Mouse (Mus musculus) gonadal fat pad, adult 2 months (tissue): ENCODE results near the gene Zfp81. TPM values are rescaled to one million over a fixed set of nuclear protein-coding genes. Genes with fewer than 3 reads are reported as not detected.
"Not testable (repeated sequence)": the region's sequence is repeated elsewhere in the genome, so short reads cannot be mapped to it uniquely, and the experiment has no call there.

Experiments
- DNase-seq: peaks from one replicate; pipeline ENCODE4 v3.0.0-alpha.2; 2012; ENCODE audit warnings: low read depth
- polyA plus RNA-seq: library from polyadenylated mRNA; depleted of rRNA; stranded (reverse); fragments of >200 nt; gene quantifications from 2 replicates; pipeline ENCODE4 v1.2.3, GENCODE M21; 2012; rRNA removed

Gene Zfp81
- 1.4 TPM in 2 replicates for polyA plus RNA-seq

DNA sequence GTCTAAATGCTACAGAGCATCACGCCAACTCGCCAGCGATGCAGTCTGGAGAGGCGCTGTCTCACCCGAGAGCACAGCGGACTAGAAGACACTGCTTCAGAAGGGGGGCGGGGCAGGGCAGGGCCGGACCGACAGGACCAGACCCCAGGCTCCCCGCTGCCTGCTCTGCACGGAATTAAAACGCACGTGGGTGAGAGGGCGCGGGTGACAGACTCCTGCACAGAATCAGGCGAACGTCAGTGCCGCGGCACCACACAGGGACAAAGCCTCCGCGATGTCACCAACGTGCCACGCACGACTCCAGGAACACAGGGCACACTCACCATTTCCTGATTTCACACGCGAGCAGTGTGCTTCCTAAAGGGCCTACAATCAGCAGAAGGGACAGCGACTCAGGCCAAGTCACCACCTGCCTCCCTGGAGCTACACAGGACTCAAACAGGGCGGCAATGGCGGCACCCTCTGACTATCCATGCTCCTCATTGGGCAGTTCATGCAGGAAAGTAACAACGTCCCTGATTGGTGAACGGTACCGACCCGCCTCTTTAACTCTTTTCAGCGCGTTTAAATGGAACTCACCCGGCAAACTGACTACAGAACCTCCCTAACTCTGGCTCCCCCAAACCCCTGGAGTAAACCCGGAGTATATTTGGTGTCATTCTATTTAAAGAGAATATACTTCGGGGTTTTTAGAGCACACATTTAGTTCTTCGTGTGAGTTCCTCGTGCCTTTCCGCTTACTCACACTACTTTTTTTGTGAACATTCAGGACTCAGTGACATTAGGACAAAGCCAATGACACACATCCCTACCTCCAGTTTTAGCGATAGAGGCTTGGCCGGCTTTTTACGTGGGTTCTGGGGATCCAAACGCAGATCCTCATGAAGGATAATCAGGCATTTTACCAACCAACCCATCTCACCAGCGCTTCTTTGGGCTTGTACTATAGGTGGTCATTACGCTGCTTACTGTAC lies at the start of gene Zfp81:
Gene Zfp81, minus strand, starts transcription at position 468 of the 974 bp plus-strand sequence.
- DNase-seq = peak; percentile 41

DNA sequence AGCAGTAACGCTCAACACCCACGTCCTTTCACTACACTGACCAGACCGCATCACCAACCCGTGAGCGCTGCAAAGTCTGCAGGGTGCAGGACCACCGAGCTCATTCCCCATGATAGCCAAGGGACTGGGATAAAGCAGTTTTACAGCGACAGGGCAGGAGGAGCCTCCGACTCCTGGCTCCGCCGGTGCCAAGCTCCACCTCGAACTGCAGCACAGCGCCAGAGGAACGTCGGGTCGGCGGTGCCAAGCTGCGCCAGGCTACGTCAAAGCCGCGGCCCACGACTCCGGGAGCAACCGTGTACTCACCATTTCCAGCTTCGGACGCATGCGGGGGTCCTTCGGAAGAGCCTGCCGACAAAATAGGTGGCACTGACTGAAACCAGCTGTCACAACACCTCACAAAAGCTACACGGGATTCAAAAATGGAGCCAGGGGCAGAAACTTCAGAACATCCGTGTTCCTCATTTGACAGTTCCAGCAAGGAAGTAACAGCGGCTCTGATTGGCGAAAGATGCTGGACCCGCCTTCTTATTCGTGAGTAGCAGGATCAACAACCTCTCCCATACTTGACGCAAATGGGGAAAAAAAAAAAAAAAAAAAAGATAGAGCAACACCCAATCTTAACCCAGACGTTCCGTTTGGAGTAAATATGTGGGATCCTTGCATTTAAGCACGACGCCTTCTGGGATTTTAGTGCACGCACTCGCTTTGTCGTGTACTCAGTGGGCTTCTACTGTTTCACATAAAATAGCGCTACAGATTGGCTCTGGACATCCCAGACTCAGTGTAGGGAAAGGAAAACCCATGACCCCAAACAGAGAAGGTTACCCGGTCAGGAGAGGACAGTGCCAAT lies 35.7 kb upstream of the Zfp81 start, which contains the start of gene Zfp101:
Gene Zfp101, minus strand, starts transcription at position 460 of the 853 bp plus-strand sequence.
- peak; percentile 92 for DNase-seq

DNA sequence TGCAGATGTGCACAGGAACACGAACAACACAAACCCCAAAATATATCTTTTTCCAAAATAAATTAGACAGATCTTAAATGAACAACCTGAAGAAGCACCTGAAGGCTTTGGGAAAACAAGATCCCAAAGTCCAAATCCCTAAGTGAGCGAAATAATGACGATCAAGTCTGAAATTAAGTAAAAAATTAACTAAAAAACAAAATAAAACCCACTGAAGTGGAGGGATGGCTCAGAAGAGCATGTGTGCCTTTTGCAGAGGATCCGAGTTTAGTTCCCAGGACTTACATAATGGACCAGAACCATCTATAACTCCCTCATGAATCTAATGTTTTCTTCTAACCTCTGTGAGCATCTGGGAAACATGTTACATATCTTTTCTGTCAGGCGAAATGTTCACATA lies 33.6 kb upstream of the Zfp81 start:
- DNase-seq = no peak

DNA sequence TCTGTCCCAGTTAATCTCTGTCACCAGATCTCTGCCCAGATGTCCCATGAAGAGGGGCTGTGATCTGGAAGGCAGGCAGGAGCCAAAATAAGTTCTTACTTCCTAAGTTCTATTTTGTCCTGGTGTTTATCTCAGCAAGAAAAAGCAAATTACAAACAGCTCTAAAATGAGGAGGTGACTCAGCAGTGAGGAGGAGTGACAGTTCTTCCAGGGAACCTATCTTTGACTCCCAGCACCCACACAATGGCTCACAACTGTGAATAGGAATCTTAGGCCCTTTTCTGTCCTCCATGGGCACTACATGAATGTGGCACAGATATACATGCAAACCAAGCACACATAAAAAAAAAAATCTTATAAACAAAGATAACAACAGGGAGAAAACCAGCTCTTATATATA lies 27.0 kb upstream of the Zfp81 start:
- DNase-seq = no peak

DNA sequence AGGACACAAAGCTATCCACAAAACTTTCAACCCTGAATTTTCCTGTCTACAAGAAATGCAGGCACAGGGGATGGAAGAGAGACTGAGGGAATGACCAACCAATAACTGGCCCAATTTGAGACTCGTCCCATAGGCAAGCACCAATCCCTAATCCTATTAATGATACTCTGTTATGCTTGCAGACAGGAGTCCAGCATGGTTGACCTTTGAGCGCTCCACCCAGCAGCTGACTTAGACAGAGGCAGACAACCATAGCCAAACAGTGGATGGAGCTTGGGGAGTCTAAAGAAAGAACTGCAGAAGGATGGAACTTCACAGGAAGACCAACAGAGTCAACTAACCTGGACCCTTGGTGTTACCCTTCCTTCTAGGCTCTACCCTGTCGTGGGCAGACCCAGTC lies 14.1 kb upstream of the Zfp81 start:
- DNase-seq = no peak

DNA sequence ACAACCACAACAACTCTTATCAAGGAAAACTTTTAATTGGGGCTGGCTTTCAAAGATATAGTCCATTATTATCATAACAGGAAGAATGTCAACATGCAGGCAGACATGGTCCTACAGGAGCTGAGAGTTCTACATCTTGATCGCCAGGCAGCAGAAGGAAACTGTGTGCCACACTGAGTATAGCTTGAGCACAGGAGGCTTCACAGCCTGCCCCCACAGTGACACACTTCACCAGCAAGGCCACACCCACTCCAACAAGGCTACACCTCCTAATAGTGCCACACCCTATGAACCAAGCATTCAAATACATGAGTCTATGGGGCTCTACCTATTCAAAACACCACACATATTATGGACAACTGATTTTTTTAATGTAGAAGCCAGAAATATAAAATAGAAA lies 5.7 kb downstream of the Zfp81 start:
- no peak for DNase-seq

DNA sequence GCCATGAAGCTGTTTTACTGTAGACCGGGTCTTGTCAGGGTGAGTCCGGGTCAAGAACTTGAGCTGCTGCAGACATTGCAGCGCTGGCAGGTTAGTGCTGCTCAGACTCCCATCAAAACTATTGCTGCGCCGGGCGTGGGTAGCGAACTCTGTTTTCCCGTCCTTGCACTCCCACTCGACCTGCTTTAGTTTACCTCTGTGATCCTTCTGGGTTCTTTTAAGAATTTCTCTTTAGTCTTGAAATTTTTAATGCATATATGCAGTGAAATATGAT lies 68.9 kb downstream of the Zfp81 start:
- not testable (repeated sequence) for DNase-seq

DNA sequence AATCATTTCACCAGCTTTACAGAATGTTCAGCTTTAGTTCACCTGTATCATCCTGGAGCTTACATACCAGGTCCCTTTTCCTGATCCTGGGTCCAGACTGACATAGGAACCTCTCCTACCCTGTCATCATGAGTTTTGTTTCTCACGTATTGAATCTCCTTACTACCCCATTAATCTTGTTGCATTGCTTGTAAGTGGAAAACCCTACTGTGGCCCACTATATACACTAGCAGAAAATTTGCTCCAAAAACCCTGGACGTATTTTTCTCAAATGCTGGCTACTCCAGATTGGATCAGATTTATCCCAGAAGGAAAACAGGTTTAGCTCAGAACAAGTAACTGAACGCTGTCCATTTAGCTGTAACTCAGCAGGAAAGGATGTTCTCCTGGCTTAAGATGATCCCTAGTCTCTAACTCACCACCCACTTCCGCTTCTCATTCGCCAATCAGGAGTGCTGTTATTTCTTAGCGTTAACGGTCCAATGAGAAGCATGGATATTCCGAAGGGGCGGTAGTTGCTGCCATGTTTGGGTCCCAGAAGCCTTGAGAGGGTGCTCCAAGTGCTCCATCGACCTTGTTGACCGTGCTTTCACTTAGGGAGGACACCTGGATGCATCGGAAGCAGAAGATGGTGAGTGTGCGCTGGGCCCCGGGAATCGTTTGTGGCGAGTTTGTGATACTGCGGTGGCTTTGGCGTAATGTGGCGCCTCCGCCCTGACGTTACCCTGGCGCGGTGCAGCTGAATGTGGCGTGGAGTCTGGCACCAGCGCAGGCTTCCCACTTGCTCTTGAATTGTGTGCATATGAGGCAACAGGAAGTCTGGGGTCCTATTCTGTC lies 69.4 kb downstream of the Zfp81 start, which contains the start of gene Zfp955b:
Gene Zfp955b, plus strand, starts transcription at position 506 of the 837 bp plus-strand sequence.
- not testable (repeated sequence) for DNase-seq

Other genes with a start within 250 kb of the Zfp81 start
- 0.09 and 0.14 TPM in 2 replicates for gene Morc2b, start 219.2 kb downstream of the Zfp81 start, polyA plus RNA-seq
- gene Olfr55, start 190.4 kb downstream of the Zfp81 start, polyA plus RNA-seq = not detected in 2 replicates
- gene Olfr239, start 167.6 kb downstream of the Zfp81 start, polyA plus RNA-seq = not detected in 2 replicates
- not detected in 2 replicates for gene Olfr1564, start 137.2 kb downstream of the Zfp81 start, polyA plus RNA-seq
- gene Zfp955a, start 103.7 kb downstream of the Zfp81 start, polyA plus RNA-seq = 1.7 and 2.0 TPM in 2 replicates
- not detected in 2 replicates for gene Olfr63, start 94.2 kb downstream of the Zfp81 start, polyA plus RNA-seq
- gene Zfp955b, start 69.3 kb downstream of the Zfp81 start, polyA plus RNA-seq = 1.6 and 2.1 TPM in 2 replicates
- 1.7 and 2.3 TPM in 2 replicates for gene Zfp101, start 35.8 kb upstream of the Zfp81 start, polyA plus RNA-seq
- gene Actl9, start 74.0 kb upstream of the Zfp81 start, polyA plus RNA-seq = 3.3 and 3.7 TPM in 2 replicates
- gene Adamts10, start 165.3 kb upstream of the Zfp81 start, polyA plus RNA-seq = 60.2 and 69.4 TPM in 2 replicates
- gene Myo1f, start 196.8 kb upstream of the Zfp81 start, polyA plus RNA-seq = 6.2 TPM in 2 replicates